Mouse (Mus musculus): ENCODE measurements around the gene Acad10. TPM values are rescaled to one million over a fixed set of nuclear protein-coding genes. Genes with fewer than 3 reads are reported as not detected.
A peak's percentile ranks its signal among the peaks of the same experiment; 100 is the strongest.
"Not testable (repeated sequence)": the region's sequence is repeated elsewhere in the genome, so short reads cannot be mapped to it uniquely, and the experiment has no call there.

Acad10 gene
- polyA plus RNA-seq, 1 experiment from 2014 or later: 2.4 TPM

GRCm38 (mm10) chr5:121637296-121637695, 23.0 kb downstream of the Acad10 start:
- 87% methylated on average over 6 of the region's 6 CpGs for whole genome bisulfite sequencing
- no peak for DNase-seq
- no peak overlapping the region for H3K4me3 ChIP-seq (replicated peaks; ENCODE audit: low read depth, low read length)

GRCm38 (mm10) chr5:121634668-121635067, 25.6 kb downstream of the Acad10 start:
- Histone ChIP-seq H3K4me2 (ENCODE audit: low read length) (no peak overlapping the region), H3K27ac (replicated peaks; ENCODE audit: low read depth, low read length) (no peak overlapping the region), H3K9ac (replicated peaks; ENCODE audit: low read length) (no peak overlapping the region), H3K4me1 (ENCODE audit: control insufficient read depth, insufficient read depth, low read length) (0 out of 2 replicates have a peak, but pooled peaks cover 3% of the 10 kb centered on the region), H3K4me3 (replicated peaks; ENCODE audit: low read depth, low read length) (no peak overlapping the region), H3K9me3 (ENCODE audit: control insufficient read depth, low read length) (no peaks in the 10 kb centered on the region), H3K27me3 (ENCODE audit: control insufficient read depth, insufficient read depth, low read length) (no peaks in the 10 kb centered on the region), H3K36me3 (ENCODE audit: control insufficient read depth, insufficient read depth, low read length) (no peaks in the 10 kb centered on the region)
- DNase-seq (no peak), ATAC-seq (ENCODE audit: low FRiP score, low TSS enrichment) (no peak)
- WGBS: 92% methylated on average over 5 of the region's 5 CpGs

More at GRCm38 (mm10) chr5:121637296-121637695, 23.0 kb downstream of the Acad10 start:
- ATAC-seq (ENCODE audit: low FRiP score, low TSS enrichment): no peak
- Histone ChIP-seq H3K27ac (replicated peaks; ENCODE audit: low read depth, low read length) (no peak overlapping the region), H3K27me3 (ENCODE audit: control insufficient read depth, insufficient read depth, low read length) (no peaks in the 10 kb centered on the region), H3K4me1 (ENCODE audit: control insufficient read depth, insufficient read depth, low read length) (0 out of 2 replicates have a peak, but pooled peaks cover 3% of the 10 kb centered on the region), H3K9ac (replicated peaks; ENCODE audit: low read length) (no peak overlapping the region), H3K36me3 (ENCODE audit: control insufficient read depth, insufficient read depth, low read length) (no peaks in the 10 kb centered on the region), H3K4me2 (ENCODE audit: low read length) (no peak overlapping the region), H3K9me3 (ENCODE audit: control insufficient read depth, low read length) (no peaks in the 10 kb centered on the region)

GRCm38 (mm10) chr5:121632804-121633203, 27.5 kb downstream of the Acad10 start:
- Histone ChIP-seq H3K36me3 (ENCODE audit: control insufficient read depth, insufficient read depth, low read length) (no peaks in the 10 kb centered on the region), H3K9ac (replicated peaks; ENCODE audit: low read length) (no peak overlapping the region), H3K9me3 (ENCODE audit: control insufficient read depth, low read length) (no peaks in the 10 kb centered on the region), H3K4me3 (replicated peaks; ENCODE audit: low read depth, low read length) (no peak overlapping the region), H3K4me1 (ENCODE audit: control insufficient read depth, insufficient read depth, low read length) (0 out of 2 replicates have a peak, but pooled peaks cover 3% of the 10 kb centered on the region), H3K27me3 (ENCODE audit: control insufficient read depth, insufficient read depth, low read length) (no peaks in the 10 kb centered on the region), H3K4me2 (ENCODE audit: low read length) (no peak overlapping the region), H3K27ac (replicated peaks; ENCODE audit: low read depth, low read length) (no peak overlapping the region)
- WGBS: 29% methylated on average over 3 of the region's 3 CpGs
- no peak for DNase-seq
- ATAC-seq (ENCODE audit: low FRiP score, low TSS enrichment): no peak

GRCm38 (mm10) chr5:121631106-121631647, 29.1 kb downstream of the Acad10 start:
- not testable (repeated sequence) for H3K4me3 ChIP-seq (replicated peaks; ENCODE audit: low read depth, low read length); ATAC-seq (ENCODE audit: low FRiP score, low TSS enrichment); H3K9me3 ChIP-seq (ENCODE audit: control insufficient read depth, low read length); H3K27ac ChIP-seq (replicated peaks; ENCODE audit: low read depth, low read length); DNase-seq; H3K36me3 ChIP-seq (ENCODE audit: control insufficient read depth, insufficient read depth, low read length); H3K9ac ChIP-seq (replicated peaks; ENCODE audit: low read length); H3K4me2 ChIP-seq (ENCODE audit: low read length); H3K4me1 ChIP-seq (ENCODE audit: control insufficient read depth, insufficient read depth, low read length); H3K27me3 ChIP-seq (ENCODE audit: control insufficient read depth, insufficient read depth, low read length)
- 64% methylated on average over 9 of the region's 9 CpGs for WGBS

- no peak overlapping the region for H3K27ac ChIP-seq (replicated peaks; ENCODE audit: low read depth, low read length)
- H3K9ac ChIP-seq (replicated peaks; ENCODE audit: low read length): no peak overlapping the region
- no peak overlapping the region for H3K4me3 ChIP-seq (replicated peaks; ENCODE audit: low read depth, low read length)
- H3K27me3 ChIP-seq (ENCODE audit: control insufficient read depth, insufficient read depth, low read length): no peaks in the 10 kb centered on the region
- H3K9me3 ChIP-seq (ENCODE audit: control insufficient read depth, low read length): no peaks in the 10 kb centered on the region
- 0 out of 2 replicates have a peak, but pooled peaks cover 3% of the 10 kb centered on the region for H3K4me1 ChIP-seq (ENCODE audit: control insufficient read depth, insufficient read depth, low read length)
- ATAC-seq (ENCODE audit: low FRiP score, low TSS enrichment): no peak
- H3K4me2 ChIP-seq (ENCODE audit: low read length): no peak overlapping the region
- 0% methylated on average over 1 of the region's 1 CpGs for WGBS
- DNase-seq: peak; percentile 75
- no peaks in the 10 kb centered on the region for H3K36me3 ChIP-seq (ENCODE audit: control insufficient read depth, insufficient read depth, low read length)
These were observed 32.4 kb downstream of the Acad10 start for GRCm38 (mm10) chr5:121627871-121628270.

- no peak overlapping the region for H3K9ac ChIP-seq (replicated peaks; ENCODE audit: low read length)
- 96% methylated on average over 3 of the region's 3 CpGs for WGBS
These were observed 37.1 kb downstream of the Acad10 start for GRCm38 (mm10) chr5:121623241-121623640.

GRCm38 (mm10) chr5:121621102-121621501, 39.2 kb downstream of the Acad10 start:
- DNase-seq (no peak), ATAC-seq (ENCODE audit: low FRiP score, low TSS enrichment) (no peak)
- Histone ChIP-seq H3K27me3 (ENCODE audit: control insufficient read depth, insufficient read depth, low read length) (no peaks in the 10 kb centered on the region), H3K27ac (replicated peaks; ENCODE audit: low read depth, low read length) (no peak overlapping the region), H3K9me3 (ENCODE audit: control insufficient read depth, low read length) (no peaks in the 10 kb centered on the region), H3K4me3 (replicated peaks; ENCODE audit: low read depth, low read length) (no peak overlapping the region), H3K9ac (replicated peaks; ENCODE audit: low read length) (no peak overlapping the region), H3K36me3 (ENCODE audit: control insufficient read depth, insufficient read depth, low read length) (no peaks in the 10 kb centered on the region), H3K4me2 (ENCODE audit: low read length) (no peak overlapping the region), H3K4me1 (ENCODE audit: control insufficient read depth, insufficient read depth, low read length) (peaks cover 10% of the 10 kb centered on the region; the same call in 1 of the 2 replicates)
- 96% methylated on average over 5 of the region's 5 CpGs for WGBS

More at GRCm38 (mm10) chr5:121623241-121623640, 37.1 kb downstream of the Acad10 start:
- Histone ChIP-seq H3K27me3 (ENCODE audit: control insufficient read depth, insufficient read depth, low read length) (no peaks in the 10 kb centered on the region), H3K9me3 (ENCODE audit: control insufficient read depth, low read length) (no peaks in the 10 kb centered on the region), H3K27ac (replicated peaks; ENCODE audit: low read depth, low read length) (no peak overlapping the region), H3K4me1 (ENCODE audit: control insufficient read depth, insufficient read depth, low read length) (peaks cover 7% of the 10 kb centered on the region; the same call in 1 of the 2 replicates), H3K4me3 (replicated peaks; ENCODE audit: low read depth, low read length) (no peak overlapping the region), H3K36me3 (ENCODE audit: control insufficient read depth, insufficient read depth, low read length) (no peaks in the 10 kb centered on the region), H3K4me2 (ENCODE audit: low read length) (no peak overlapping the region)
- ATAC-seq (ENCODE audit: low FRiP score, low TSS enrichment): no peak
- DNase-seq: no peak

GRCm38 (mm10) chr5:121618592-121619513, 41.5 kb downstream of the Acad10 start, which contains the start of gene Acad12:
Gene Acad12 (minus strand): TSS chr5:121618938.
- peak within 1 kb of the TSS; percentile 83 for H3K27ac ChIP-seq (replicated peaks; ENCODE audit: low read depth, low read length)
- H3K9ac ChIP-seq (replicated peaks; ENCODE audit: low read length): peak within 1 kb of the TSS; percentile 81
- peak within 1 kb of the TSS; percentile 82 for H3K4me2 ChIP-seq (ENCODE audit: low read length)
- H3K4me3 ChIP-seq (replicated peaks; ENCODE audit: low read depth, low read length): peak within 1 kb of the TSS; percentile 72
- no peaks in the 10 kb centered on the region for H3K9me3 ChIP-seq (ENCODE audit: control insufficient read depth, low read length)
- peak; percentile 93 for DNase-seq
- no peaks in the 10 kb centered on the region for H3K27me3 ChIP-seq (ENCODE audit: control insufficient read depth, insufficient read depth, low read length)
- 1% methylated on average over 58 of the region's 58 CpGs for whole genome bisulfite sequencing
- H3K36me3 ChIP-seq (ENCODE audit: control insufficient read depth, insufficient read depth, low read length): no peaks in the 10 kb centered on the region
- peak; percentile 82 for ATAC-seq (ENCODE audit: low FRiP score, low TSS enrichment)
- peaks cover 10% of the 10 kb centered on the region; the same call in 1 of the 2 replicates for H3K4me1 ChIP-seq (ENCODE audit: control insufficient read depth, insufficient read depth, low read length)

Data from midbrain, embryonic 14.5 days (tissue).